Mouse (Mus musculus) right cerebral cortex, postnatal 4 days (tissue): Measurements from ENCODE around the gene Rrp1b.

ENCODE experiments used
- DNase-seq: peaks from one replicate; pipeline ENCODE4 v3.0.0-alpha.2; 2022

The Rrp1b gene

GRCm38 (mm10) chr17:32034322-32034721 is 1.6 kb upstream of the Rrp1b start:
- no peak for DNase-seq

GRCm38 (mm10) chr17:32036509-32037438 is 874 bp downstream of the Rrp1b start:
- DNase-seq, result no peak

GRCm38 (mm10) chr17:32040263-32040662 is 4.4 kb downstream of the Rrp1b start:
- DNase-seq, result no peak

- DNase-seq, result no peak
These were observed 10.6 kb downstream of the Rrp1b start for GRCm38 (mm10) chr17:32046541-32046940.

- DNase-seq, result no peak
These were observed 12.5 kb downstream of the Rrp1b start for GRCm38 (mm10) chr17:32048351-32048750.

- DNase-seq, result no peak
These were observed 14.0 kb downstream of the Rrp1b start for GRCm38 (mm10) chr17:32049914-32050313.

GRCm38 (mm10) chr17:32050609-32051008 is 14.7 kb downstream of the Rrp1b start:
- no peak for DNase-seq

- DNase-seq, result no peak
These were observed 16.6 kb downstream of the Rrp1b start for GRCm38 (mm10) chr17:32052237-32053080.

GRCm38 (mm10) chr17:32053677-32054076 is 17.8 kb downstream of the Rrp1b start:
- DNase-seq, result no peak

- DNase-seq, result no peak
These were observed 21.9 kb downstream of the Rrp1b start for GRCm38 (mm10) chr17:32057843-32058242.

GRCm38 (mm10) chr17:32059084-32059483 is 23.2 kb downstream of the Rrp1b start:
- DNase-seq, result no peak

GRCm38 (mm10) chr17:32061219-32061618 is 25.3 kb downstream of the Rrp1b start:
- DNase-seq, result no peak

- no peak for DNase-seq
These were observed 27.8 kb downstream of the Rrp1b start for GRCm38 (mm10) chr17:32063654-32064053.

- DNase-seq, result peak; percentile 18
These were observed 28.9 kb downstream of the Rrp1b start for GRCm38 (mm10) chr17:32064762-32065161.

GRCm38 (mm10) chr17:32067541-32067940 is 31.6 kb downstream of the Rrp1b start:
- DNase-seq, result no peak

GRCm38 (mm10) chr17:32068381-32068780 is 32.5 kb downstream of the Rrp1b start:
- DNase-seq, result no peak

- DNase-seq, result no peak
These were observed 32.9 kb downstream of the Rrp1b start for GRCm38 (mm10) chr17:32068810-32069209.

- DNase-seq, result peak; percentile 83
These were observed 37.5 kb downstream of the Rrp1b start for GRCm38 (mm10) chr17:32073359-32073758.

GRCm38 (mm10) chr17:32074658-32075057 is 38.8 kb downstream of the Rrp1b start:
- no peak for DNase-seq

GRCm38 (mm10) chr17:32075164-32075563 is 39.3 kb downstream of the Rrp1b start:
- peak; percentile 70 for DNase-seq

GRCm38 (mm10) chr17:32083351-32083750 is 47.5 kb downstream of the Rrp1b start:
- no peak for DNase-seq

GRCm38 (mm10) chr17:32087069-32087468 is 51.2 kb downstream of the Rrp1b start:
- DNase-seq, result no peak

GRCm38 (mm10) chr17:32091032-32091363 is 55.1 kb downstream of the Rrp1b start:
- no peak for DNase-seq
